Mouse (Mus musculus) embryonic facial prominence, embryonic 11.5 days (tissue): ENCODE results near the gene Pheta1. TPM values are rescaled to one million over a fixed set of nuclear protein-coding genes. Genes with fewer than 3 reads are reported as not detected.

Experiments
- ATAC-seq: fragments of 200-750 bp; cut with Nextera tagmentation; replicated peaks from 2 replicates; pipeline ENCODE4 v1.8.0; 2017; ENCODE audit warnings: low read depth; ENCODE audit not compliant: insufficient number of reproducible peaks, low FRiP score, low TSS enrichment
- DNase-seq: peaks from one replicate; pipeline ENCODE4 v3.0.0-alpha.2; 2015; ENCODE audit warnings: low spot score
- H3K27ac ChIP-seq: fragments of 300-500 bp; sonication (generic); replicated peaks from 2 replicates; pipeline ENCODE4 v1.5.1; 2014; ENCODE audit warnings: mild to moderate bottlenecking, low read depth, low read length, control low read depth
- H3K27me3 ChIP-seq: fragments of 300-500 bp; sonication (generic); 2 replicates; pipeline ENCODE4 v1.6.1; 2014; ENCODE audit warnings: mild to moderate bottlenecking, low read length, moderate library complexity, mixed read lengths; ENCODE audit not compliant: control insufficient read depth, insufficient read depth
- H3K36me3 ChIP-seq: fragments of 300-500 bp; sonication (generic); replicated peaks from 2 replicates; pipeline ENCODE4 v1.6.1; 2014; ENCODE audit warnings: low read depth, mild to moderate bottlenecking, low read length, moderate library complexity, mixed read lengths; ENCODE audit not compliant: control insufficient read depth, insufficient read depth
- H3K4me1 ChIP-seq: fragments of 300-500 bp; sonication (generic); 2 replicates; pipeline ENCODE4 v1.6.1; 2014; ENCODE audit warnings: low read length, mixed read lengths; ENCODE audit not compliant: control insufficient read depth, insufficient read depth
- H3K4me2 ChIP-seq: fragments of 300-500 bp; sonication (generic); 2 replicates; pipeline ENCODE4 v1.6.1; 2014; ENCODE audit warnings: low read depth, mild to moderate bottlenecking, control low read depth, low read length, moderate library complexity
- H3K4me3 ChIP-seq: fragments of 300-500 bp; sonication (generic); 2 replicates; pipeline ENCODE4 v1.5.1; 2014; ENCODE audit warnings: low read depth, low read length, control low read depth
- H3K9ac ChIP-seq: fragments of 300-500 bp; sonication (generic); replicated peaks from 2 replicates; pipeline ENCODE4 v1.6.1; 2014; ENCODE audit warnings: mild to moderate bottlenecking, control low read depth, low read length
- H3K9me3 ChIP-seq: fragments of 300-500 bp; sonication (generic); replicated peaks from 2 replicates; pipeline ENCODE4 v1.6.1; 2016; ENCODE audit warnings: mild to moderate bottlenecking, low read length, inconsistent platforms, mixed read lengths; ENCODE audit not compliant: control insufficient read depth
- WGBS: fragments of 180-500 bp; shearing (Covaris S2); extraction: QIAGEN DNeasy Blood & Tissue Kit; methylation state at CpG from one replicate; pipeline ENCODE4 v1.1.7; 2014; 5-methylcytosine and 5-hydroxymethylcytosine counted together
- polyA plus RNA-seq: library from polyadenylated mRNA; unstranded; fragments of >200 nt; fragmentation: Nextera tagmentation; extraction: Ambion mirVana; gene quantifications from 2 replicates; pipeline ENCODE4 v1.2.1, GENCODE M21; 2014

Pheta1 gene
- polyA plus RNA-seq, 1 experiment from 2014 or later = 25.2 TPM

- Histone ChIP-seq H3K9me3 (no peaks in the 10 kb centered on the region), H3K36me3 (peaks cover 22% of the 10 kb centered on the region), H3K4me2 (no peak overlapping the region), H3K27me3 (no peaks in the 10 kb centered on the region), H3K27ac (no peak overlapping the region), H3K4me1 (no peaks in the 10 kb centered on the region), H3K4me3 (no peak overlapping the region), H3K9ac (no peak overlapping the region)
- ATAC-seq = no peak
- 71% methylated on average over 3 of the region's 3 CpGs for WGBS
- peak; percentile 72 for DNase-seq
Observed at GRCm38 (mm10) chr5:121815067-121815466, 33.7 kb upstream of the Pheta1 start.

GRCm38 (mm10) chr5:121815867-121816380 is 32.9 kb upstream of the Pheta1 start:
- H3K36me3 ChIP-seq = peaks cover 22% of the 10 kb centered on the region
- no peak for DNase-seq
- no peak overlapping the region for H3K4me3 ChIP-seq
- ATAC-seq = no peak
- no peaks in the 10 kb centered on the region for H3K9me3 ChIP-seq
- no peaks in the 10 kb centered on the region for H3K27me3 ChIP-seq
- no peak overlapping the region for H3K27ac ChIP-seq
- no peak overlapping the region for H3K4me2 ChIP-seq
- H3K4me1 ChIP-seq = no peaks in the 10 kb centered on the region
- 89% methylated on average over 8 of the region's 8 CpGs for WGBS
- H3K9ac ChIP-seq = no peak overlapping the region

- H3K4me3 ChIP-seq = no peak overlapping the region
- WGBS = 97% methylated on average over 2 of the region's 2 CpGs
- H3K9ac ChIP-seq = no peak overlapping the region
Observed at GRCm38 (mm10) chr5:121816611-121817010, 32.2 kb upstream of the Pheta1 start.

GRCm38 (mm10) chr5:121817551-121817950 is 31.2 kb upstream of the Pheta1 start:
- Histone ChIP-seq H3K27ac (no peak overlapping the region), H3K27me3 (no peaks in the 10 kb centered on the region), H3K36me3 (peaks cover 20% of the 10 kb centered on the region), H3K4me1 (no peaks in the 10 kb centered on the region), H3K9me3 (no peaks in the 10 kb centered on the region), H3K9ac (no peak overlapping the region), H3K4me2 (no peak overlapping the region), H3K4me3 (no peak overlapping the region)
- 90% methylated on average over 9 of the region's 9 CpGs for WGBS
- ATAC-seq (no peak), DNase-seq (no peak)

More at GRCm38 (mm10) chr5:121816611-121817010, 32.2 kb upstream of the Pheta1 start:
- no peak for DNase-seq
- Histone ChIP-seq H3K27ac (no peak overlapping the region), H3K9me3 (no peaks in the 10 kb centered on the region), H3K27me3 (no peaks in the 10 kb centered on the region), H3K4me2 (no peak overlapping the region), H3K36me3 (peaks cover 22% of the 10 kb centered on the region), H3K4me1 (no peaks in the 10 kb centered on the region)
- no peak for ATAC-seq

- Histone ChIP-seq H3K9me3 (no peaks in the 10 kb centered on the region), H3K9ac (no peak overlapping the region), H3K4me2 (no peak overlapping the region), H3K4me3 (no peak overlapping the region), H3K4me1 (no peaks in the 10 kb centered on the region), H3K27me3 (no peaks in the 10 kb centered on the region), H3K36me3 (peaks cover 15% of the 10 kb centered on the region), H3K27ac (no peak overlapping the region)
- ATAC-seq = no peak
- WGBS = 97% methylated on average over 7 of the region's 7 CpGs
- DNase-seq = no peak
Observed at GRCm38 (mm10) chr5:121818401-121818800, 30.4 kb upstream of the Pheta1 start.

- no peak overlapping the region for H3K4me3 ChIP-seq
- DNase-seq = no peak
- ATAC-seq = no peak
- no peak overlapping the region for H3K4me2 ChIP-seq
- no peak overlapping the region for H3K27ac ChIP-seq
- 88% methylated on average over 4 of the region's 4 CpGs for WGBS
- no peak overlapping the region for H3K9ac ChIP-seq
- H3K9me3 ChIP-seq = no peaks in the 10 kb centered on the region
- no peaks in the 10 kb centered on the region for H3K4me1 ChIP-seq
- H3K36me3 ChIP-seq = peaks cover 14% of the 10 kb centered on the region
- no peaks in the 10 kb centered on the region for H3K27me3 ChIP-seq
Observed at GRCm38 (mm10) chr5:121818862-121819261, 29.9 kb upstream of the Pheta1 start.

GRCm38 (mm10) chr5:121819559-121819958 is 29.2 kb upstream of the Pheta1 start:
- H3K9ac ChIP-seq = no peak overlapping the region
- H3K9me3 ChIP-seq = no peaks in the 10 kb centered on the region
- DNase-seq = no peak
- H3K27ac ChIP-seq = no peak overlapping the region
- H3K4me1 ChIP-seq = no peaks in the 10 kb centered on the region
- no peak overlapping the region for H3K4me2 ChIP-seq
- WGBS = 85% methylated on average over 5 of the region's 5 CpGs
- peaks cover 14% of the 10 kb centered on the region for H3K36me3 ChIP-seq
- H3K4me3 ChIP-seq = no peak overlapping the region
- H3K27me3 ChIP-seq = no peaks in the 10 kb centered on the region
- ATAC-seq = no peak

- no peaks in the 10 kb centered on the region for H3K4me1 ChIP-seq
- no peaks in the 10 kb centered on the region for H3K9me3 ChIP-seq
- 73% methylated on average over 2 of the region's 2 CpGs for WGBS
- DNase-seq = no peak
- no peak overlapping the region for H3K9ac ChIP-seq
- no peaks in the 10 kb centered on the region for H3K27me3 ChIP-seq
- H3K36me3 ChIP-seq = peaks cover 14% of the 10 kb centered on the region
- H3K27ac ChIP-seq = no peak overlapping the region
- no peak overlapping the region for H3K4me2 ChIP-seq
- no peak for ATAC-seq
- no peak overlapping the region for H3K4me3 ChIP-seq
Observed at GRCm38 (mm10) chr5:121820161-121820560, 28.6 kb upstream of the Pheta1 start.
